Mouse (Mus musculus) myocyte (in vitro differentiated cells): ENCODE measurements around the gene Krt82. TPM values are rescaled to one million over a fixed set of nuclear protein-coding genes. Genes with fewer than 3 reads are reported as not detected.

Experiments used
- H3K27me3 ChIP-seq: one replicate; pipeline ENCODE4 v1.6.1; 2011; ENCODE audit not compliant: control insufficient read depth, insufficient read depth, insufficient read length
- H3K36me3 ChIP-seq: one replicate; pipeline ENCODE4 v1.6.1; 2011; ENCODE audit not compliant: control insufficient read depth, insufficient read depth
- H3K4me2 ChIP-seq: one replicate; pipeline ENCODE4 v1.6.1; 2011; ENCODE audit warnings: low read depth, control low read depth
- H3K4me3 ChIP-seq: one replicate; pipeline ENCODE4 v1.5.1; 2011; ENCODE audit warnings: mild to moderate bottlenecking, control low read depth, moderate library complexity
- H3K79me2 ChIP-seq: one replicate; pipeline ENCODE4 v1.6.1; 2011; ENCODE audit not compliant: control insufficient read depth, insufficient read depth
- H3ac ChIP-seq: one replicate; pipeline ENCODE4 v1.6.1; 2011; ENCODE audit not compliant: control insufficient read depth, insufficient read length
- CEBPB ChIP-seq: IDR thresholded peaks from 2 replicates; pipeline ENCODE4 v1.6.1; 2011; ENCODE audit warnings: mild to moderate bottlenecking, moderate library complexity; ENCODE audit not compliant: poor library complexity, insufficient read depth, severe bottlenecking
- E2F4 ChIP-seq: IDR thresholded peaks from one replicate; pipeline ENCODE4 v1.6.1; 2011; ENCODE audit warnings: mild to moderate bottlenecking, control low read depth, moderate library complexity; ENCODE audit not compliant: insufficient read depth
- MAX ChIP-seq: IDR thresholded peaks from one replicate; pipeline ENCODE4 v1.6.1; 2011; ENCODE audit warnings: low read depth, mild to moderate bottlenecking, control low read depth
- MYOD1 ChIP-seq, 3 experiments: IDR thresholded peaks; one replicate each; pipeline ENCODE4 v1.6.1; 2011; ENCODE audit warnings: control low read depth in 2 of 3, low read depth in 2 of 3, mild to moderate bottlenecking in 2 of 3, moderate library complexity in 1 of 3; ENCODE audit not compliant: insufficient read length in 2 of 3, control insufficient read depth in 1 of 3
- MYOG ChIP-seq, 3 experiments: IDR thresholded peaks; one replicate each; pipeline ENCODE4 v1.6.1; 2011; ENCODE audit warnings: control low read depth in 2 of 3, low read depth in 2 of 3, mild to moderate bottlenecking in 2 of 3; ENCODE audit not compliant: insufficient read length in 2 of 3, control insufficient read depth in 1 of 3, insufficient read depth in 1 of 3
- POLR2A ChIP-seq: IDR thresholded peaks from one replicate; pipeline ENCODE4 v1.6.1; 2011; ENCODE audit warnings: low read depth, mild to moderate bottlenecking, control low read depth, moderate library complexity; ENCODE audit not compliant: insufficient read length
- POLR2AphosphoS2 ChIP-seq: IDR thresholded peaks from one replicate; pipeline ENCODE4 v1.6.1; 2011; ENCODE audit warnings: low read depth, control low read depth; ENCODE audit not compliant: insufficient read length
- REST ChIP-seq: IDR thresholded peaks from one replicate; pipeline ENCODE4 v1.6.1; 2011; ENCODE audit warnings: mild to moderate bottlenecking, control low read depth, moderate library complexity; ENCODE audit not compliant: insufficient read depth, insufficient read length
- SRF ChIP-seq: IDR thresholded peaks from one replicate; pipeline ENCODE4 v1.6.1; 2011; ENCODE audit warnings: low read depth; ENCODE audit not compliant: control insufficient read depth, insufficient read length
- TCF12 ChIP-seq: IDR thresholded peaks from one replicate; pipeline ENCODE4 v1.6.1; 2011; ENCODE audit warnings: mild to moderate bottlenecking, control low read depth; ENCODE audit not compliant: poor library complexity, insufficient read depth, severe bottlenecking
- TCF3 ChIP-seq: IDR thresholded peaks from one replicate; pipeline ENCODE4 v1.6.1; 2011; ENCODE audit warnings: low read depth, control low read depth; ENCODE audit not compliant: insufficient read length
- USF1 ChIP-seq: IDR thresholded peaks from one replicate; pipeline ENCODE4 v1.6.1; 2011; ENCODE audit warnings: low read depth, mild to moderate bottlenecking, control low read depth, moderate library complexity
- polyA plus RNA-seq: library from polyadenylated mRNA; unstranded; fragments of >200 nt; fragmentation: generic; extraction: Trizol; gene quantifications from one replicate; pipeline ENCODE4 v1.2.1, GENCODE M21; 2012; ENCODE audit warnings: missing spikeins

The Krt82 gene
- polyA plus RNA-seq, 1 experiment, result not detected

- Histone ChIP-seq H3K4me3 (no peak overlapping the region), H3K36me3 (no peaks in the 10 kb centered on the region), H3K27me3 (peaks cover 31% of the 10 kb centered on the region), H3K79me2 (no peaks in the 10 kb centered on the region), H3K4me2 (no peak overlapping the region), H3ac (no peak overlapping the region)
- TF ChIP-seq REST, result no peak
- no peak for TF ChIP-seq TCF12
- TF ChIP-seq MAX, result no peak
- TF ChIP-seq TCF3, result no peak
- no peak for TF ChIP-seq MYOD1 (IDR thresholded peaks at IDR 0.05; ENCODE audit: control insufficient read depth in 1 of 3, insufficient read length in 2 of 3, low read depth in 2 of 3)
- TF ChIP-seq CEBPB, result no peak
- TF ChIP-seq POLR2AphosphoS2, result no peak
- no peak for TF ChIP-seq USF1
- TF ChIP-seq E2F4, result no peak
Measured at GRCm38 (mm10) chr15:101508247-101508646, 42.2 kb downstream of the Krt82 start.

- peaks cover 35% of the 10 kb centered on the region for H3K27me3 ChIP-seq
- H3ac ChIP-seq, result no peak overlapping the region
- TF ChIP-seq MYOD1 (IDR thresholded peaks at IDR 0.05; ENCODE audit: control insufficient read depth in 1 of 3, insufficient read length in 2 of 3, low read depth in 2 of 3), result no peak
- H3K79me2 ChIP-seq, result no peaks in the 10 kb centered on the region
- no peak overlapping the region for H3K4me3 ChIP-seq
- H3K36me3 ChIP-seq, result no peaks in the 10 kb centered on the region
- no peak overlapping the region for H3K4me2 ChIP-seq
Measured at GRCm38 (mm10) chr15:101506896-101507758, 43.3 kb downstream of the Krt82 start.

- no peak overlapping the region for H3K4me2 ChIP-seq
- no peak overlapping the region for H3K4me3 ChIP-seq
- H3ac ChIP-seq, result no peak overlapping the region
- H3K27me3 ChIP-seq, result peaks cover 36% of the 10 kb centered on the region
- no peaks in the 10 kb centered on the region for H3K36me3 ChIP-seq
- H3K79me2 ChIP-seq, result no peaks in the 10 kb centered on the region
- TF ChIP-seq POLR2A (no peak), MAX (no peak), USF1 (no peak), CEBPB (no peak), POLR2AphosphoS2 (no peak), REST (no peak), TCF3 (no peak), MYOD1 (IDR thresholded peaks at IDR 0.05; ENCODE audit: control insufficient read depth in 1 of 3, insufficient read length in 2 of 3, low read depth in 2 of 3) (no peak), E2F4 (no peak), SRF (no peak), MYOG (IDR thresholded peaks at IDR 0.05; ENCODE audit: control insufficient read depth in 1 of 3, insufficient read depth in 1 of 3, insufficient read length in 2 of 3, low read depth in 2 of 3) (no peak), TCF12 (no peak)
Measured at GRCm38 (mm10) chr15:101497181-101497580, 53.3 kb downstream of the Krt82 start.

GRCm38 (mm10) chr15:101495266-101495665 lies 55.2 kb downstream of the Krt82 start:
- Histone ChIP-seq H3K4me2 (no peak overlapping the region), H3K27me3 (peaks cover 43% of the 10 kb centered on the region), H3K4me3 (no peak overlapping the region), H3K36me3 (no peaks in the 10 kb centered on the region), H3ac (no peak overlapping the region), H3K79me2 (no peaks in the 10 kb centered on the region)
- TF ChIP-seq TCF3, result no peak
- no peak for TF ChIP-seq MYOG (IDR thresholded peaks at IDR 0.05; ENCODE audit: control insufficient read depth in 1 of 3, insufficient read depth in 1 of 3, insufficient read length in 2 of 3, low read depth in 2 of 3)
- TF ChIP-seq TCF12, result no peak
- no peak for TF ChIP-seq POLR2A
- TF ChIP-seq CEBPB, result no peak
- no peak for TF ChIP-seq POLR2AphosphoS2
- TF ChIP-seq USF1, result no peak
- no peak for TF ChIP-seq E2F4
- no peak for TF ChIP-seq REST
- no peak for TF ChIP-seq MYOD1 (IDR thresholded peaks at IDR 0.05; ENCODE audit: control insufficient read depth in 1 of 3, insufficient read length in 2 of 3, low read depth in 2 of 3)
- no peak for TF ChIP-seq MAX
- no peak for TF ChIP-seq SRF

- Histone ChIP-seq H3K27me3 (peaks cover 54% of the 10 kb centered on the region), H3K4me3 (no peak overlapping the region), H3K79me2 (no peaks in the 10 kb centered on the region), H3K36me3 (no peaks in the 10 kb centered on the region), H3K4me2 (no peak overlapping the region), H3ac (no peak overlapping the region)
- peak in 2 of 3 experiments; percentile 35 to 59 for TF ChIP-seq MYOD1 (IDR thresholded peaks at IDR 0.05; ENCODE audit: control insufficient read depth in 1 of 3, insufficient read length in 2 of 3, low read depth in 2 of 3)
- no peak for TF ChIP-seq TCF12
- peak; percentile 83 for TF ChIP-seq TCF3
- no peak for TF ChIP-seq SRF
- no peak for TF ChIP-seq USF1
- TF ChIP-seq MYOG (IDR thresholded peaks at IDR 0.05; ENCODE audit: control insufficient read depth in 1 of 3, insufficient read depth in 1 of 3, insufficient read length in 2 of 3, low read depth in 2 of 3), result peak in 2 of 3 experiments; percentile 53 to 74
- no peak for TF ChIP-seq POLR2A
- no peak for TF ChIP-seq REST
Measured at GRCm38 (mm10) chr15:101494203-101494602, 56.3 kb downstream of the Krt82 start.
